Mouse (Mus musculus): ENCODE results near the gene Rtf1. TPM values are rescaled to one million over a fixed set of nuclear protein-coding genes. Genes with fewer than 3 reads are reported as not detected.

Rtf1 gene
- total RNA-seq, 2 experiments from 2014 or later = 22.9 to 24.0 TPM

DNA sequence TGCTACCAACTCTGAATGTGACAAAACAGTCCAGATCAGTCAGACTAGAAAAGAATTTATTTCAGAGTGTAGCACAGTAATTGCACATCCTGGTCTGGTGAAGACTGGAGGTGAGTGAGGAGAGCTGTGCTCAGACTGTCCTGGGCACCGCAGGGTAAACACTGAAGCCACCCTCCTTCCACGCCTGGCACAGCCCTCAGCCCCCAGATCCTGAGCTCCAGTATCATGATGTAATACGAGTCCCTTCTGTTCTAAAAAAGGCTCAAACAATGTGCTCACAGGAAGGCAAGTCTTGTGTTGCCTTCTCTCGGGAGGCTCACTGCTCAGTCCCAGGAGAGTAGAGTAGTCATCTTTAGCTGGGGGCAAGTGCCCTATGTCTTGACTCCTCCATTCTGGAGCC, 89.1 kb downstream of the Rtf1 start:
- intact Hi-C loops (cut with DNase I) = no loop called here

DNA sequence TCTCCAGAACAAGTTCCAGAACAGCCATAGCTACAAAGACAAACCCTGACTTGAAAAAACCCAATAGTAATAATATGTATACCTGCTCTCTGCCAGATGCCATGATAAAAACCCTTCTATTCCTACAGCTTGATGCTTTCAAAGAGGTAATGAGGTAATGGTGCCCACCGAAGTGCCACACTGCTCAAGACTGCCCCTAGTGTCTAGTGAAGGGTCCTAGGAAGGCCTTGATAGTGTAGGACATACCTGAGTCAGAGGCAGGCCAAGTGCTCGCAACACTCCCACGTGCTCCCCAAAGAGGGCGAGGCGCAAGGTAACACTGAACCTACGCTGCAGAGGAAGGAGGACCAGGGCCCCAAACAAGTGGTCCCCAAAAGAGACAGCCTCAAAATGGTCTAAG, 92.4 kb downstream of the Rtf1 start:
- intact Hi-C loops (cut with DNase I) = no loop called here
- no peak for DNase-seq

More for the DNA sequence above, 89.1 kb downstream of the Rtf1 start:
- no peak for DNase-seq

Other genes with a start within 250 kb of the Rtf1 start
- gene Ino80, start 197.4 kb upstream of the Rtf1 start, total RNA-seq (2021) = 10 to 100 TPM; 10.4 to 12.7 TPM
- gene Exd1, start 127.4 kb upstream of the Rtf1 start, total RNA-seq (2021) = under 1 TPM; 0.06 to 0.11 TPM
- 10 to 100 TPM; 92.1 to 94.7 TPM for gene Chp1, start 127.4 kb upstream of the Rtf1 start, total RNA-seq (2021)
- gene Nusap1, start 56.8 kb upstream of the Rtf1 start, total RNA-seq (2021) = 1 to 10 TPM; 1.7 TPM
- gene Oip5, start 56.6 kb upstream of the Rtf1 start, total RNA-seq (2021) = under 1 TPM; 0.24 to 0.56 TPM
- gene Ndufaf1, start 12.2 kb upstream of the Rtf1 start, total RNA-seq (2021) = 10 to 100 TPM; 58.3 to 70.4 TPM
- under 1 TPM; 0.38 to 0.53 TPM for gene Itpka, start 67.3 kb downstream of the Rtf1 start, total RNA-seq (2021)
- gene Ltk, start 85.4 kb downstream of the Rtf1 start, total RNA-seq (2021) = not detected
- gene Rpap1, start 112.5 kb downstream of the Rtf1 start, total RNA-seq (2021) = 10 to 100 TPM; 13.2 to 13.4 TPM
- 1 to 10 TPM; 1.7 to 2.4 TPM for gene Tyro3, start 122.7 kb downstream of the Rtf1 start, total RNA-seq (2021)
- gene Mga, start 222.2 kb downstream of the Rtf1 start, total RNA-seq (2021) = 10 to 100 TPM; 36.0 to 39.6 TPM